Mouse (Mus musculus): ENCODE measurements at regions not wholly inside any gene's neighbourhood (a gene's known extent, or its start where the extent isn't known, plus 50 kb on each side); places are given as distances from the start of the nearest gene placed in this dataset.

- DNase-seq, result no peak
Measured at GRCm38 (mm10) chr16:62470133-62470532, 316.5 kb downstream of the Nsun3 start.

- no peak for DNase-seq
Measured at GRCm38 (mm10) chr16:62469286-62469685, 317.3 kb downstream of the Nsun3 start.

DNA sequence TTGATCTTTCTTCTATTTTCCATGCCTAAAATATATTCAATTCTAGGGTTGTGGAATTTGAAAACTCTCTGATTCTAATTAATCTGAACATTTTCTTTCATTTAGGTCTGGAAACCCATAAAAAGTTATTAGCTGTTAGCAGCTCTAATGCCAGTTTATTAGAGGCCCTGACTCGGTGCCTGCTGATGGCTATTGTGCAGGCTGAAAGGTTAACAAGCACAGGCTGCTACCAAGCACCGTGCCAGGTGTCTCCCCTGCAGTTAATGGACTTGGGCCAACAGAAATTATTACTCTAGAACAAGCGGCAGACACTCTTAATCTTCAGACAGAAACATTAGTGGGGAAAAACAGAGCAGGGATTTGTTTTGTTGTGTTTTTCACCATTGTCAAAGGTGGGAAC is 317.8 kb downstream of the Nsun3 start:
- DNase-seq, result no peak

GRCm38 (mm10) chr16:62459949-62460551 is 326.6 kb downstream of the Nsun3 start:
- DNase-seq, result no peak

DNA sequence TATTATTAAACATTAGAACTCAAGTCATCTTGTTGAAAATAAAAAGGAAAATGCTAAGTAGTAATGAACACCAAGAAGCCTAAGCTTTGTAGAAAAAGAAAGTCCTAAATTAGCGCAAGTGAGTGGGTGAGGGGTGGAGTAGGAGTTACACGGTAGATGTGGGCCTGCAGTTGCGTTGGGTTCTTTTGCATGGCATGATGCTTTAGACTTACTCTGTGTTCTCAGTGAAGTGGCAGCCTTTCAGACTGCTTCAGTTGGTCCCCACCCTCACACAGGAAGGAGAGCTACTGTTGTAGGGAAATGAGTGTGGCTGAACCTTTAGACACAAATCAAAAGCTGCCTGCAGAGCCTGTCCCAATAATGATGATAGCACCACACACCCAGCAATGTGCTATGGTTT is 336.9 kb downstream of the Nsun3 start:
- DNase-seq, result no peak

DNA sequence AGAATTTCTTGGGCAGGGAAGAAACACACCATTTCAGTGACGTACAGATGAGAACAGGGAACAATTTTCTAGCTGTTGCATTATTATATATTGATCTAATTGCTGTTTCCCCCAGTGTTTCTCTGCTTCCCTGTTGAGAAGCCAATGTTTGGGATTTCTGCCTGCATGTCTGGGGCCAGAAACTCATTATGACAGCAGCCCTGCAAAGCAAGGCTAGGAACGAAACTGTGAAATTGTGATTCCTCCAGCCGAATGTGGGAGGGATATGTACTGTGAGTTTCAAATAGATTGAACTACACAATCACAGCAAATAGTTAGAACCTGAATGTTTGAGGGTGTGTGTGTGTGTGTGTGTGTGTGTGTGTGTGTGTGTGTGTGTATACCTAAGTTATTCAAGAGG is 339.2 kb downstream of the Nsun3 start:
- no peak for DNase-seq

DNA sequence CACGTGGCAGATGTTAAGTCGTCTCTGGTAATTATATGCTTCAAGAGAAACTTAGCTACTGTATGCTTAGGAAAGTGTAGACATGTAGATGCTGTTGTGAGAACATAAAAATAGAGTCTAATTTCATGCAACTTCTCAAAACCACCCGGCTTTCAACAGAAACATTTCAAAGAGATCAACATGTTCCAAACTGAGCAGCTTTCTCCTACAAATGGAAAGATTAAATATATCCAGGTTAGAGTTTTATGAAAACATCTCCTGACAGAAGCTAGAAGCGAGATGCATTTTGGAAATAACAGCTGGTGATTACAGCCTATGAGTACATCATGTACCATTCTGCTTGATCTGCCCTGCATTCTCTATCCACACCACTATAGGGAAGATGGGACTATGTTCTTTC is 345.4 kb downstream of the Nsun3 start:
- DNase-seq, result no peak

DNA sequence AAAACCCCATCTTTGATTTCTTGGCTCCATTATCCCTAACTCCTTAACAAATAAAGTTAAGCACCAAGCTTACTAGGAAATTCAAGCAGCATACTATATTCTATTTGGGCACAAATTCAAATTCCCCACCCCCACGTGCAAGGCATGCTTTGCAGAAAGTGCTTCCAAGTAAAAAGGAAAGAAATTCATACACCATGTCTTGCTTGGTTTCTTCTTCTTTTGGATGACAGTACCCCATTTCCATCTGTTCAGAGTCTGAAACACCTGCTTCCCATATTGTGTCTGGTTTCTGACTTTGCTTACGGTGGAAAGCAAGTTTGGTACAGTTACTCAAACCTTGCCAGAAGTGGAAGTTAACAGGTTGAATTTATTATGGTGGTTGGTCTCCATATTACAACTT is 353.5 kb downstream of the Nsun3 start:
- no peak for DNase-seq

DNA sequence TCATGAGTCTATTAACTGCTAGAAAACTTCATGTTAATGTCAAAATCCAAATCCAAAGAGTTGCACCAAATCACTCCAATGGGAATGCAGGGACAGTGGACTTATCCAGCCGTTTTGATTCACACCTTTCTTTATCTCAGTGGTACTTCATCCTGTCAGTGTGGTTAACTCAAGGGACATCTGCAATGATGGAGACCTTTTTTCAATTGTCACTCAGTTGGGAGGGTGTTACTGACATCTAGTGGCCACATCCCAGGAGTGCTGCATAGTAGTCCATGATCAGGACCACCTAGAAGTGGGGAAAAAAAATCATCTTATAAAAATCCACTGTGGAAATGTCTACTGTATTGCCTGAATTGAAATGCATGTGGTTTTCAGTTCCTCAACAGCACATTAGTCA is 372.1 kb downstream of the Nsun3 start:
- DNase-seq, result peak; percentile 15

DNA sequence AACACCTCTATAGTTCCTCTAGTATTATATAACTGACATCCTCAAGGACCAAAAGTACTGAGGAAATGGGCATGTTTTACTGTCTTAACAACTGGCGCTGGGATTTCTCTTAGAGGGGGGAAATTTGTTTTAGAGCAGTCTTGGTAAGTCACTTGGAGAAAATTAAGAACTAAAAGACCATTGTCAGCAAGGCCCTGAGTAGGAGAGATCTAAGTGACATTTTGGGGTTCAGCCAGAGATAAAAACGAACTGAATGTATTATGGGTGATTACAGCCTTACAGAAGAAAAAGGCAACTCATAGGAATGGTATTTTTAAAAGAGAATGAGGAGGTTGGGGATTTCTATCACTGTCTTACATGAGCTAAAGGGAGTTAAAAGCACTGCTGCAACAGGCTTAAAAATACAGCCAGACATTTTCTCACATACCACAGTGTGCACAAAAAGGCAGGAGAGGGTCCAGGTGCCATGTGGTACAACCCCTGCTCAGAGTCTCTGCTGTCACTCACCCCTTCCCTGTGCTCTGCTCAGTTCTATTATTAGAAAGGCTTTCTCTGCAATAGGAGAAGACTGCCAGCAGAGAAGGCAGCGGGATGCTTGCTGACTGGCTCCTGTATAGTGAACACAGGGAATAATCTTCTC is 379.0 kb downstream of the Nsun3 start:
- DNase-seq, result no peak

- no peak for DNase-seq
Measured at GRCm38 (mm10) chr16:62406458-62406857, 380.2 kb downstream of the Nsun3 start.

DNA sequence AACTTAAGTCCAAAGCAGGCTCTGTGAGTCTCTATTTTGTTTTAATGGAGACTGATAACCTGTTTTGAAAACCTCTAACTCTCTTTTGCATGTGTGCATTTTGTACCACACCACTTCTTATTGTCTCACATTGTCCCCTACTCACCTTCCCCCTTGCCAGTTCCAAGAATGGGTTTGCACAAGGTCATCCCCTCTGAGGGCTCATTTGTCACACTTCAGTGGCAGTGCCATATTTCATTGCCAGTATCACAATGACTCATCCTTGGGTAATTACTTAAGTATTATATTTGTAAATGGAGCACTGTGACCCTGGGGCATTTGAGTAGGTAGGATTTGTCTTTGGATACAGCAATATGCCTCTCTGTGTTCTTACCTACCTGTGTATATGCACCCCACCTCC is 429.3 kb downstream of the Nsun3 start:
- no peak for DNase-seq

- no peak for DNase-seq
Measured at GRCm38 (mm10) chr16:62356349-62356748, 430.3 kb downstream of the Nsun3 start.

GRCm38 (mm10) chr16:62355830-62356270 is 430.8 kb downstream of the Nsun3 start:
- no peak for DNase-seq

DNA sequence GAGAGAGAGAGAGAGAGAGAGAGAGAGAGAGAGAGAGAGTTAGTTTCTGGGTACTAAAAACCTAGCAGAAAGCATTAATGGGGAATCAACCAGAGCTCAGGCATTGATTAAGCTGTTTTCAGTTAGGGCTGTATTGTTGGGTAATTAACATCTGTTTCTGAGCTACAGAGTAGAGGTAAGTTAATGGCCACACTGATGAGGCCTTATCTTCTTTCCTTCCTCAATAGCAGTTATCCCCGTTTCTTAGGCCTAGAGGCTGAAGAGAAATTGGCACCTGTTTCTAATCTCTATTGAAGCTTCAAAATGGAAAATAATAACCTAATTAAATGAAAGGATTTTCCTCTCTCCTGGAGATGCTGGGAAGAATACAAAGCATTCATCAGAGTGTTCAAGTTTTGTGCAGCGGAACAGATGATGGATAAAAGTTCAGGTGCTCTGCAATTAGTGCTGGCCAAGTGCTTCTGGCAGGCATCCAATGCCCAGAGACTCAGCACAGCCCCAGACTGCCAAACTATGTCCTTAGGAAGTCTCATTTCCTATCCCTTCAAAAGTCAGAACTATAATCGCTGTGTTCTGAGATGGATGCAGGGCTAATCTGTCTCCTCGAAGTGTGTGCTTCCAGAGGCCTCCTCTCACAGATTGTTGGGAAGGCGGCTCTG is 459.1 kb downstream of the Nsun3 start:
- no peak for DNase-seq

DNA sequence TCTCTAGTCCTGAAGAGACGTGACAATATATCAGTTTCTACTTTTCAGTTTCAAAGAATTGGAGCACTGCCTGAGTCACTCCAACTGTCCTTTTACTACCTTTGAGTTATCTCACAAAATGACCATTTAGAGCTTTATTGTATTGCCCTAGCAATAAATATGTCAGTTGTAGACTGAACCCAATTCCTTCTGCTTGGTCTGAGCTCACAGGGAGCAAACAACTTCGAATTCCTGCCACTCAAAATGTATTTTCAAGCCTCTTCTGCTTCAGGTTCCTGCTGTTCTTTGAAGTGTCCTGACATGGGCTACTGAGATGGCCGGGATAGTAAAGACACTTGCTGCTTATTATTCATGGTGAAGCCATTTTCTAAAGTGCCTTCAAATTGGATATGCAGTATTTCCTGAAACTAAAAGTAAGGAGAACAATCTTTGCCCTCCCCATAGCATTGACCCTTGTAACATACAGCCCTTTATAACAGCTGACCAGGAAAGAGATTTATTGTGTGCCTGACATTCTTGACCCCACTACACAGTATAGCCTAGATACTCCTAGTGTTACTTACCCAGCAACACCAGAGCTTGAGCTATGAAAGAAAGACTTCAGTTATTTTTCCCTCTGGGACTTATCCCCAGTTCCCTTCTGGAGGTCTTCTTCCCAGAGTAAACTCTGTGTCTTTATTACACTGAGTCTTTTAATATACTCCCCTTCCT is 460.9 kb downstream of the Nsun3 start:
- DNase-seq, result no peak

DNA sequence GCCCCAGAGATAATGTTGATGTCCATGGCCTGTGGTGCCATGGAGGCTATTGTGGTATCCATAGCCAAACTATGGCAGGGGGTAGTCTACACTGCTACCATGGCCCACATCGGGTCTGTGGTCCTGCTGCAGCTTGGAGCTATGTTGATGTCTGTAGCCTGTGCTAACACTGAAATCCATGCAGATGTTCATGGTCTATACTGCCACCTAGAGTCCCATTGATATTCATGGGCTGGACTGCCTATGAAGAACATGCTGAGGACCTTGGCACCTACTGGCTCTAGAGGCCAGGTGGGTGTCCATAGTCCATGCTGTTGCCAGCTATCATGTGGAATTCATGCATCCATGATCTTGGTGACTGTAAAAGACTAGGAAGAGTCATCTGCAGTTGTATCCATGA is 463.8 kb downstream of the Nsun3 start:
- no peak for DNase-seq

DNA sequence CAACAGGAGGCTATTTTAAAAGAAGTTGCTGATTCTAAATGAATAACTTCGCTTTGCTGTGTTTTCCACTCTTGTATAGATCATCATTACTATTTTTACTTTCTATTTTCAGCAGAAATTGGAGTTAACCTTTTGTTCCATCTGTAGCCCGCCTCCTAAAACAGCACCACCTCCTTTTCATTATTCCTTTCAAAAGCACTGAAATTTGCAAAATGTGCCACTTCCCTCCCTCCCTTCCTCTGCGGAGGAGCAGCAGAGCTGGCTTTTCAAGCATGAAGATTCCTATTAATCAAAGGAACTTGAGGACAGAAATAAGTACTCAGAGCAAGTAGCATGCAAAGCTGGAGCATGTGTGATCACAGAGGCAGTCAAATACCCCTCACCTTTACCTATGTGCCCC is 497.7 kb downstream of the Nsun3 start:
- DNase-seq, result no peak
